Mouse (Mus musculus): ENCODE results near the gene Tnni2.

Gene Tnni2

DNA sequence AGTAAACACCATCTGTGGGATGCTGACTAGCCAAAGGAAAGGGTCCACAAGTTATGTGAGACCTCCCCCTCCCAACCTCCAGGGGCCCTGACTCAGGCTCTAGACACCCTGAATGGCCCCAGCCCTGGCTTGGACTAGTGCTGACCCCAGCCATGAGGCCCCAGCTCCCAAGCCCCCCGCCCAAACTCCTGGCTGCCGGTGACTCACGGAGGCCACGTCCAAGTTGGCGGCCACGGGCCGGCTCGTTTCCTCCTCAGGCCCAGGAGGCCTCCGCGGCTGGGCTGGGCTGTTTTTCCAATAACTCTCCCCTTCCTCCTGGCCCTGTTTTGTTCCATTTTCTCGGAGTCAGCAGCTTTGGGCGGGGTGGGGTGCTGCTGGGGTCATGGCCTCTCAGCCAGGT, 43.2 kb downstream of the Tnni2 start:
- ChIA-PET CTCF (interaction anchor here in 3 of 4 experiments (0.9 to 1.7 kb wide), 3 partner anchors 95 to 230 kb away, joined by 3 to 8 read pairs (median 3); no protein-coding TSS in a partner anchor), POLR2A (interaction anchor here in 1 of 4 experiments (0.6 kb wide), 1 partner anchor 516 kb away, joined by 3 read pairs; no protein-coding TSS in a partner anchor)

DNA sequence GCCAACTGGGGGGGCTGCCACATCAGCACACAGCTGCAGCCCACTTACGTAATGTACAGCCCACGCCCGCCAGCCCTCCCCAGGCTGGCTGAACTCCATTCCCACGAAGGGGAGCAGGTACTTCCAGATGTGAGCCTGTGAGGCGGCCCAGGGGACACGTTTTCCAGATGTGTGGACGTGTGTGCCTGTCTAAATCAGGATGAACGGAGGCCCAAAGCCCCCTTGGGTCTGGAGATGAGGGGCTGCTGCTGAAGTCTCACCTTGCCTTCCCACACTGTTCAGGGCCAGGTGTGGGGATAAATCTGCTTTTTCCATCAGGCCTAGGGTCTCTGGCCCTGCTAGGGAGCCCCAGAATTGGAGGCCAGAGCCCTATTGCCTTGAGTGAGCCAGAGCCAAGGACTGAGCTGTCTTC, 45.1 kb downstream of the Tnni2 start:
- ChIA-PET CTCF (interaction anchor here (0.5 to 3.8 kb wide), 32 partner anchors 10 to 432 kb away, joined by 3 to 40 read pairs (median 4); partner anchors contain the start of gene Tnnt3 (in 1 of the 4)), POLR2A (interaction anchor here in 2 of 4 experiments (0.7 to 1.2 kb wide), 5 partner anchors 11 to 739 kb away, joined by 3 to 7 read pairs (median 3); partner anchors contain the start of genes Ctsd (in 1 of the 2) and Tnnt3 (in 1 of the 2))

DNA sequence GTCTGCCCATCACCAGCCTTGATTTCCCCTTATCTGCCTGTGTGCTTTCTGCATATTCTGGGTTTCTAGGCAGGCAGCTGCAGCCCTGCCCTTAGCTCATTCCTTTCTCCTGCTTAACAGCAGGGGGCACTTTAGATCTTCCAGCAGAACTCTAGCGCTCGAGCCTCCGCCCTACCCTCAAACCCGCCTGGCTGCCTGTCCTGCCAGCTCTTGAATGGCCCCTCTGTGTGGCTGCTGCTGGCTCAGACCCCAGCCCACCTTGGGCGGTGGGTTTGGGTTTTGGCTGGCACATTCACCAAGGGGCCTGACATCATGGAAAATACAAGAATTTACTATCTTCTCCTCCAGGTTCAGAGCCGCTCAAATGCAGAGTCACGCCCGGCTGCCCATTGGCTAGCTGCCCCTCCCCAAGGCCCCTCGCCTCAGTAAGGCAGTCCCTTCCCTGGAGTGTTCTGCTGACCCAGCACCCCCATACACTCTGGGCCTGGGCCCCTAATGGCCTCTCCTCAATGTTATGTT, 45.8 kb downstream of the Tnni2 start:
- POLR2A ChIA-PET: interaction anchor here in 3 of 4 experiments (0.7 to 1.2 kb wide), 6 partner anchors 11 to 1108 kb away, joined by 3 to 7 read pairs (median 3); partner anchors contain the start of genes Ctsd (in 1 of the 3) and Tnnt3 (in 1 of the 3)
- CTCF ChIA-PET: interaction anchor here (0.5 to 3.8 kb wide), 36 partner anchors 10 to 934 kb away, joined by 3 to 40 read pairs (median 4); partner anchors contain the start of gene Tnnt3 (in 1 of the 4)

DNA sequence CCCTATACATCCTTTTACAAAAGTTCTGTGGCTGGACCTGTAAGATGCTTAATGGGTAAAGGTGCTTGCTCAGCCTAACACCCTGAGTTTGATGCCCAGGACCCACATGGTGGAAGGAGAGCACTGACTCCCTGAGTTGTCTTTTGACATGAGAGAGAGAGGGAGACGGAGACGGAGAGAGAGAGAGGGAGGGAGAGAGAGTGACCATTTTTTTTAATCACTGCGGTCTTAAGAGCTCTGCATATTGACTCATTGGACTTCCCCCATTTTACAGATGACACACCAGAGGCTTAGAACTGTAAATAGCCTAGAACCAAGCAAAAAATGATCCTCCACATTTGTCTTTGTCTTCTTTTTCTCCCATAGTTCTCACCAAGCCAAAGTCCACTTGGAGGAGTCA, 46.4 kb downstream of the Tnni2 start:
- CTCF ChIA-PET: interaction anchor here (0.6 to 3.8 kb wide), 15 partner anchors 23 to 227 kb away, joined by 3 to 40 read pairs (median 6); no protein-coding TSS in a partner anchor
- POLR2A ChIA-PET: interaction anchor here in 2 of 4 experiments (0.7 to 1.2 kb wide), 3 partner anchors 11 to 1107 kb away, joined by 3 read pairs; no protein-coding TSS in a partner anchor

DNA sequence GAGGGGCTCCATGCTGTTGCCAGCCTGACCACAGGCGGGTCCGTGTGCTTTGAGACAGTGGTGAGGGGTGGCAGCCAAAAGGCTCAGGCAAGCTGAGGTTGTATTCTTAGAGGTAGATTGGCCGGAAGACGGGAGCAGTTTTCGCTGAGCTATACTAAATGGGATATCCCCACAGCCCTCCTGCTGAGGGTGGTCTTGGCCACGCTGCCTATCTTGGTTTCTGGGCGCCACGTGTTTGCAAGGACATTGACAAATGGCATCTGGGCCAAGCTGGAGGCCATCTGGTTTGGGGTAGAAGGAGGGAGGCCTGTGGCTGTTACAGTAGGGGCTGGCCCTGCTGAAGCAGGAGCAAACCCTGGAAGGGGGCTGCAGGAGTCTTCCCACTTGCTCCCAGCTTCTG, 51.9 kb downstream of the Tnni2 start:
- POLR2A ChIA-PET: interaction anchor here in 1 of 4 experiments (0.5 kb wide), 1 partner anchor 79 kb away, joined by 3 read pairs; no protein-coding TSS in a partner anchor
- CTCF ChIA-PET: interaction anchor here in 1 of 4 experiments (0.6 kb wide), 1 partner anchor 1335 kb away, joined by 3 read pairs; no protein-coding TSS in a partner anchor

All from embryonic stem cell, embryonic (primary cell).